Mouse (Mus musculus) liver, postnatal 0 days (tissue): ENCODE results near the gene Mis18a.

Experiments used
- CTCF ChIP-seq: sonication (generic); IDR thresholded peaks from 2 replicates; pipeline ENCODE4 v1.5.1; 2016; ENCODE audit warnings: antibody characterized with exemption, low read depth
- EP300 ChIP-seq: IDR thresholded peaks from 2 replicates; pipeline ENCODE4 v1.6.1; 2016; ENCODE audit warnings: antibody characterized with exemption, low read depth, mild to moderate bottlenecking

DNA sequence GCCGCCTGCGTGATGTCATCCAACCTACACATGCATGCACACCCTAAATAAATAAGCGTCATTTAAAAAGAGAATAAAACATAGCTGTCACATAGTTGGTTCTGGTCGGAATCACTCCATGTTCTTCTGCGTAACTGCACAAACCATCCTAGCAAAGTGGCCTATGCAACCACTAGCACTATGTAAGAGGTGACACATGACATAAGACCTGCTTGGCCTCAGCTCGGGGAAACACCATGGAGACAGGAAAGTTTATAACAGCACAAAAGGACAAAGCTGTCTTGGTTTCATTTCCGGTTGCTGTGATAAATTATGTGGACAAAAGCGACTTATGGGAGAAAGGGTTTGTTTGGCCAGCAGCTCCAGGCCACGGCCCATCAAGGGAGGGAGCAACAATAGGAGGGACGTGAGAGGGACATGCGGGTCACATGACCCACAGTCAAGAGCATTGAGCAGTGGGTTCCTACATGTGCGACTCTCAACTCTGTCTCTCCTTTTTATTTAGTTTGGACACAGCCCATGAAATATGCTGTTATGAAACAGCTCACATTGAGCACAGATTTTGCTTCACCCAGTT is 39.4 kb downstream of the Mis18a start:
- no peak for TF ChIP-seq EP300
- no peak for TF ChIP-seq CTCF
